Mouse (Mus musculus) E14TG2a.4 (cell line): ENCODE results near the gene Adprh.

Experiments
- CTCF ChIP-seq: conservative IDR thresholded peaks from 2 replicates; pipeline ENCODE4 v1.5.1; 2014; ENCODE audit warnings: low read length
- NANOG ChIP-seq: IDR thresholded peaks from 2 replicates; pipeline ENCODE4 v1.6.1; 2014; ENCODE audit warnings: borderline replicate concordance, low read length, mixed read lengths

DNA sequence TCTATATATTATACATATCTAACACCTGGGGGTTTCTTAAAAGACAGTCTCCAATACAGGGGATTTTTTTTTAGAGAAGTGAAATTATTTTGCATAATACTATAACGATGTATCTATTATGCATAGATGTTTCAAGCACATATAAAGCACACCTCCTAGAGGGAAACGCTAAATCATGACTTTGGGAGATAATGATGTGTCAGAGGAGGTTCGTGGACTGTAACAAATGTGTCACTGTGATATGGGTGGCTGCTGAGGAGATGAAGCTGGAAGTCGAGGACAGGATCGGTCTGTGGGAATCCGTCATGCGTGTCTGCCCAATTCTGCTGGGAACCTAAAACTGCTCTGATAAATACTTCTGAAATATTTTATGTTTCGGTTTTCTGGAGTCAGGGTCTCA, 9.2 kb upstream of the Adprh start:
- TF ChIP-seq CTCF (no peak), NANOG (no peak)
